Mouse (Mus musculus): Measurements from ENCODE around the gene Bcl6.

DNA sequence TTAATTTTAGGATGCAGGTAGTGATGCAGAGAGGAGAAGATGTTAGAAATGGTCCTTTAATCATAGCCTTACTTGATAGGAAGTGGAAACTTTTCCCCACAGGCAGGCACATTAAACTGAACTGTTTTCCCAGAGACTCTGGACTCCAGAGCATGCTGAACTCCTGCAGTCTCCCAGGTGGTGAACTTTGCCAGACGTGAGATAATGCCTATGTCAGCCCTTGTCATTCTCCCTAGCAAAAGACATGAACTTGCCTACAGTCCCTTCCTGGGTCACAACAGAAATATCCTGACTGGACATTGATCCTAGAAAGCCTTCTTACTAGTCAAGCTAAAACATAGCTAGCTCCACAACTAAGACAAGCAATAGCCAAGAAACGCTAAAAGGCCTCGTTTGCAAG is 22.7 kb upstream of the Bcl6 start:
- TF ChIP-seq CTCF (IDR thresholded peaks at IDR 0.05; ENCODE audit: low read depth, low read length) (no peak), POLR2A (IDR thresholded peaks at IDR 0.05; ENCODE audit: borderline replicate concordance, low read depth, low read length) (no peak)

Measured in bone marrow macrophage, adult 2 months (primary cell).